Mouse (Mus musculus) CH12.LX (cell line): ENCODE results near the gene Bnipl.
"Not testable (repeated sequence)": the region's sequence is repeated elsewhere in the genome, so short reads cannot be mapped to it uniquely, and the experiment has no call there.

Source experiments
- CHD2 ChIP-seq: IDR thresholded peaks from 2 replicates; pipeline ENCODE4 v1.6.1; 2011; ENCODE audit warnings: low read length, improper control_type of control experiment
- MAFK ChIP-seq: IDR thresholded peaks from 2 replicates; pipeline ENCODE4 v1.6.1; 2011; ENCODE audit warnings: low read length, improper control_type of control experiment; ENCODE audit not compliant: insufficient replicate concordance

DNA sequence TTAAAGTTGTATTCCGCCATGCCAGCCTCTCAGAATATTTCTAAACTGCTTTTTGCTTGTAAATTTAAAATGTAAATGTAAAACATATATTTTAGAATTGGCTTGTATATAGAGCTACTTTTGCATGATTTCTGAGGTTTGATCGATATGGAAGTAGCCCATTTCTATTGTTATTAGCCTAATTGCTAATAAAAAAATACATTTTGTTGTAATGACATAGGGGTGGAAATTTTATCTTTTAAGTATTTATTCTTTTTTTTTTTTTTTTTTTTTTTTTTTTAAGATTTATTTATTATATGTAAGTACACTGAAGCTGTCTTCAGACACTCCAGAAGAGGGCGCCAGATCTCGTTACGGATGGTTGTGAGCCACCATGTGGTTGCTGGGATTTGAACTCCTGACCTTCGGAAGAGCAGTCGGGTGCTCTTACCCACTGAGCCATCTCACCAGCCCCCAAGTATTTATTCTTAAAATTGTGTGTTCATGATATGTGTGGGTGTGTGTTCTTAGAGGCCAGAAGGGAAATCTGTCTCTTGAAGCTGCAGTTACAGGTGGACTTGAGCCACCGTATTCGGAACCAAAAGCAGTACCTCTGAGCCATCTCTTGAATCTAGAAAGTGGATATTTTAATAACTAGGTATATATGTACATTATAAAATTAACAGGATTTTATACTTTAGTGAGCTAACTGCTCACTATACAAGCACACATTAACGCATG, 37.9 kb downstream of the Bnipl start:
- TF ChIP-seq MAFK, CHD2: not testable (repeated sequence)
